Mouse (Mus musculus): ENCODE data around the gene Alpk1.

Alpk1 gene

DNA sequence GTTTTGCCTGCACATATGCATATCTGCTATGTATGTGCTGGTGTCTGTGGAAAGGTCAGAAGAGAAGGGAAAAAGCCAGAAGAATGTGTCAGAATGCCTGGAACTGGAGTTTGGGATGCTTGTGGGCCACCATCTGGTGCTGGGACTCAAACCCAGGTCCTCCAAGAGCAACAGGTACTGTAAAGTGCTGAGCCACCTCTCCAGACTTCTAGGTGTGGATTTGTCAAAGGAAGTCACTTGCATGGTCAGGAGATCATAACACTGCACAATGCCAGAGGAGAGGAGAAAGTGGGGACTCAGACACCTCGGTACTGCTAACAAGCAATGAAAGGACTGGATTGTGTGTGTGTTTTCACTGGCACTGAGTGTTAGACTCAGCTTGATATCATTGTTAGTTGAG, 150.1 kb downstream of the Alpk1 start:
- no peak for DNase-seq (ENCODE audit: low read depth, low spot score)

DNA sequence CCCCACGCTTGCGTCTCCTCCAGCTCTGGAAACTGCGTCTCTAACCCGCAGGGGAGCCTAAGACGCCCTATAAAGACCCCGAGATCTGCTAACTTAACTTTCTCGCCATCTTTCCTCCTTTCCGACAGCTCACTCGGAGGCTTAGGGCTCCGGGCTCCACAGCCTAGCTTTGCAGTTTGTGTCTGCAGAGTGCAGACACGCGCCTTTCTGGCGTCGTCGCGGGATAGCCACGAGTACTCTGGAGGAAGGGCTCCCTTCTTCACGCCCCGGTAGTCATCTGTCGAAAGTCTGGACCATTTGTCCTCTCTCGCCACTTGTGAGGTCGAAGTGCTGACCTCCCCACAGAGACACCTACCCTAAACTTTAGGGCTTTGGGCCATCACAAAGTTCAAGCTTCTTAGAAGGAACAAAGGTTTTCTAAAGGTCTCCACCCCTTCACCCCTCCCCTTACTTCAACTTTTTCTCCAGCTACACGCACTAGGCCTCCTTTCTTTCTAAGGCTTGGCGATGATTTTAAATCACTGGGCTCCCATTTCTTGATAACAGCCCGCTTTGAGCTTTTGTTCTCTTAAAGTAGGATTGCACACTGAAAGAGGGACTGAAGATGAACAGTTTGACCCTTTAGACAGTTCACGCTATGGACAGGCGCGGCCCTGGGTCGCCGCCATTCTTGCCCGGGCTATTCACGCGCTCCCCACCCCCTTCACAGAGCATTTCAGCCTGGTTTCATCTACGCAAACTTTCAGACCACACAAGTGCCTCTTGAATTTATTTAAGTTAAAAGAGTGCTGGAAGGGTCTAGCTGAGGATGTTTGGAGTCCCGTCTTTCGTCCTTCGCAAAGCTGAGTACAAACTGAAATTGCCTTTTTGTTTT, 151.8 kb downstream of the Alpk1 start:
- no peak for DNase-seq (ENCODE audit: low read depth, low spot score)

DNA sequence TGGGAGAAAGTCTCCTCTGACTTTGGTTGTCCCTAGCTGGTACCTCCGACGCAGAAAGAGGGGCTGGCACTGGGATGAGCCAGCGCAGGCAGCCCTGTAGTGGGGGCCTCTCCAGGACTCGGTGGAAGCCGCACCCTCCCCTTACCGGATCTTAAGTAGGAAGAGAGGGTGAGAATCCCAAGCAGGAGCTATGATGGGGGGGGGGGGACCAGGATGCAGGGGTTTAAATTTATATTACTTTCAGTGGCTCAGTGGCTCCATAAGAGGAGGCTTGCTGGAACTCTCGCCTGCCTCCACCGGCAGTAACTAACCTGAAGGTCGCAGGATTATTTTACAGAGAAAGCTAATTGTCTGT, 152.4 kb downstream of the Alpk1 start:
- DNase-seq (ENCODE audit: low read depth, low spot score) = no peak

DNA sequence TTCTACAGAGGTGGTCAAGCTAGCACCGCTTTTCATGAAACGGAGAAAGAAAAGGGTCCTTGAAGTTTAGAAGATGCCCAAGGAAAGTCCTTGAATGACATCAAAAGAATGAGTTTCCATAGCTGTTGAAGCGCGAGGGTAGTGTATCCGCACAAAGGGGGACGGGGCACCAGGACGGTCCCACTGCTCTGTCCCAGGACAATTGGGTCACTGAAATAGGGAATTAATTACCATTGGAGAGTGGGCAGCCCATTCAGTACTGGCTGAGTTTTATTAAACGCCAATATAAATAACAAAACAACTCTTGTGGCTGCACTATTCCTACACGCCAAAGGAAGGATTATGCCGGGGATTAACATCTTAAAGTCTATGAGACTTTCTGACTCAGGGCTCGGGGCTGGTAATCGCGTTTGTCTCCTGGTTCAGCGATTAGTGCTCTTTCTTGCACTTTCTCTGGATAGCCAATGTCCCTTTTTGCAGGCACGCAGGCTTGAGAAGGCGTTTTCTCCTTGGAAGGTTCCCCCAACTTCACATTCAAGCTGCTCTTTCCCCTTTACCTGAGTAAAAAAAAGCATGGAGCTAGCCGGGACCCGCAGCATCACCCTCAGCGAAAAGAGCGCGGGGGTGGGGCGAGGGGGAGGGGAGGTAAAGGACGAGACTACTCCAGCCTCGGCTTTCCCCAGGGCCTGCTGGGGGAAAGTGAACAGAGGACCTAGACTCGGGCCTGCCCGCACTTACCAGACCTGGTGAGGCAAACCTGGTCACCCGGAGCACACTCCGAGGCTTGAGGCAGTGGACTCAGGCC, 153.0 kb downstream of the Alpk1 start:
- DNase-seq (ENCODE audit: low read depth, low spot score) = no peak

DNA sequence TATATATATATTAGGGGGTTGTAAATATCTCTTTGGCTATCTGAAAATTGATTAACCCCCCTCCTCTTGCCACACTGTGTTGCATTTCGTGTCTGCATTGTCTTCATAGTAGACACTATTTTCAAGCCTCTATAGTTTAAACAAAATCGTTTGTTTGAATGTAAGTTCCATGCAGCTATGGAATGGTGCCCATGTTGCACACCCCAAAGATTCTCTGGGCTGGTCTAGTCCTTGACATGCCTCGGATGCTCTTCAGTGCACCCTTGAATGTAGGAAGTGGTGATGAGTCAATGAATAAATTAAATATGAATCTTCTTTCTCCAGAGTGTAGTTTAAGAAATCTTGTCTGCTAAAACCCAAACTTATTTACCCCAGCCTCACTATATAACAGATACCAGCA, 153.8 kb downstream of the Alpk1 start:
- no peak for DNase-seq (ENCODE audit: low read depth, low spot score)

DNA sequence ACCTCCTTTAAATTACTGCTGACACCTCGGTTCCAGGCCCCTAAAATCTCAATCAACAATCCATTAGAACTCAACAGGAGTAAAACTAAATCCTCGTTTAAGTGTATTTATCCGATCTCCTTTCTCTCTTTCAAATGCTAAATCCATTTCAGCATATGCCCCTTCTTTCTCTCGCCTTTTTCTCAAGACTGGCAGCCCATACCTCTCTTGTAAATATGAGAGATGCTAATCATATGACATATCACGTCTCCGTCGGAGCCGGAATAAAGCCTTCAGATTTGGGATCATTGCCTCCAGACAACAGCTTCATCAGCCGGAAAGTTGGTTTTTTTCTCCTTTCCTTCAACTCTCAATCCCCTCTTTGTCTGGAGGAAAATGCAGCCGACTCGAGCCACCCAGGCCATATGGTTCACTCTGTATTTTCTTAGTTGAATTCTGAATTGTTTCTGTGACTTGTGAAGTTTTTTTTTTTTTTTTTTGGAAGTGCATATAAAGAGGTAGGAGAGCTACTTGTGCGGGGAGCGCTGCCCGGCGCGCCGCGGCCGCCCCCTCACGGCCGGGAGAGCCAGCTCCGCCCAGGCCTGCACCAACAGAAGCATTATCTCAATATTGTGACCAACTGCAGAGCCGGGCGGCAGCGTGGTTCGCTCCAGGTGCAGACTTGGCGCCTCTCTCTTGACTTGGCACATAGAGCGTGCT, 154.5 kb downstream of the Alpk1 start:
- DNase-seq (ENCODE audit: low read depth, low spot score) = no peak

DNA sequence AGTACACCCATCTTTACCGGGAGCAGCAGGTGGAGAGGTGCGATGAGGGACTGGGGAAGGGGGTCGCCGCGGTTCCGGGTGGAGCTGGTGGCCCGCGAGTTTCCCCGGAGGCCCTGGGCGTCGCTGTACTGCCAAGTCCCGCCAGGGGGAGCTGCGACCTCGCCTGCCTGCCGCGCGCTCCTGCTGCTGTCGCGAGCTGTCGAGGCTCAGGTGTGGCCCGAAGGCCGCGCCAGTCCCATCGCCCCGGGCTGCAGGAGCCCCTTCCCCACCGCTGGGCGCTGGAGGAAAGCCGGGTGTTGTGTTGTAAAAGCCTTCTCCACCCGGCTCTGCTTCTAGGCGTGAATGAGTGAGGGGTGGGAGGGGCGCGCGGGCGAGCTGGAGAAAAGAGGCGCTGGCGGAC, 155.0 kb downstream of the Alpk1 start:
- DNase-seq (ENCODE audit: low read depth, low spot score) = peak; percentile 3
